Mouse (Mus musculus) common myeloid progenitor, adult 5-6 weeks (primary cell): Measurements from ENCODE around the gene Tut7. TPM values are rescaled to one million over a fixed set of nuclear protein-coding genes. Genes with fewer than 3 reads are reported as not detected.
A peak's percentile ranks its signal among the peaks of the same experiment; 100 is the strongest.
"Not testable (repeated sequence)": the region's sequence is repeated elsewhere in the genome, so short reads cannot be mapped to it uniquely, and the experiment has no call there.

Experiments
- ATAC-seq: replicated peaks from 2 replicates; pipeline ENCODE4 v1.8.0; 2016; ENCODE audit warnings: low read depth, mild to moderate bottlenecking, moderate TSS enrichment, inconsistent platforms; ENCODE audit not compliant: poor library complexity, severe bottlenecking
- total RNA-seq: library from RNA; stranded (forward); fragments of 200-1000, 187-1606 nt; gene quantifications from 2 replicates; pipeline ENCODE4 v1.2.3, GENCODE M21; 2017

The Tut7 gene
- 216 and 219 TPM in 2 replicates for total RNA-seq

DNA sequence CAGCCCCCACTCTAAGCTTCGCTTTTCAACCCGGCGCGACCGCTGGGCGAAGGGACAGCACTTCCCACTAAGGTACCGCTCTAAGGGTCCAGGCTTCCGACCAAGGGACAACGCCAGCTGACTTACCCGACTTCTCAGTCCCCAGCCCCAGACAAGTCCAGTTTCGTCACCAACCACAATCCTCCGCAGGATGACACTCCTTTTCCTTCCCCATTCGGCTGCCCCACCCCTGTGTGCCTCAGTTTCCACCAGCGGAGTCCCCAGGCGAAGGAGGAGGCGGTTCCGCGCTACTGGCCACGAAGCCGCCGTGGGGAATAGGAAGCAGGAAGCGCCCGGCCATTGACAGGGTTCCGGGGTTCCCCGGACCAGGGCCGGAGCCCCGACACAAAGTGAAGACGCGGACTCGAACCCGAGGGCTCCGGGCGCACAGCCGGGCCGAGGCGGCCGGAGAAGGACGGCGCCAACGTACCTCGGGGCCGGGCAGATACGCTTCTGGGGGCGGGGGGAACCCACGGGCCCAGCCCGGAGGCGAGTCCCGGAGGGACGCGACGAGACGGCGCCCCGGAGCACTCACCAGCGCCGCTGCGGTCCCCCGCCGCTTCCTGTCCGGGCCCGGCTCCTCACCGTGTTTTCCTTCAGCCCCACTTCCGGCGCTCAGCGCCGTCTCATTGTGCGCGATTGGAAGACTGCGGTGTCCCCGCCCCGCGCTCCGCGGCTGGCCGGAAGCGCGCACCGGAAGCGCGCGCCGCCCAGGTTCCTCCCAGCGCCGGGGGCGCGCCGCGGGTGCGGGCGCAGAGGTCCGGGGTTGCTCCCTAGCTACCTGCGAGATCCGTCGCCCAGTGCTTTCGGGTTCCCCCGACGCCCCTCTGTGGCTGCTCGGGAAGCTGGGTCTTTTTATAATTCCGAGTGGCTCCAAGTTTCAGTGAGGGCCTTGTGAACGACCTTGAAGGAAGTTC lies at the start of gene Tut7:
Tut7 (minus strand) TSS at position 641 of the 956 bp plus-strand sequence.
- ATAC-seq: peak; percentile 73

DNA sequence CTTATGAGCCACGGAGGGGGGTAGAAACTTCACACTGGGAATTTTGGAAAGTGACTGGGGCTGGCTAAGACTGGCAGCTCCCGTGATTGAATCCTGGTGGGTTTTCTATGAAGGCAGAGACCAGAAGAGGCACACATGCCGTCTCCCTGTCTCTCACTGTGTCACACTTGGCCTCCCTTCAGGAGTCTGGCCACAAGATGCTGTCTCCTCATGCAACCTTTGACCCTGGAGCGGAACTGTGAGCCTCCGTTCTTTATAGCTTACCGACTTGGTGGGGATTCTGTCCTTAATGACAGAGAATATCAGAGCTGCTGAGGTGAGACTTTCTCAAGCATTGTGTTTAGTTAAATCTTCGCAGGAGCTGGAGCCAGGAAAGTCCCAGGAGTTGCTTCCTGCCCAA lies 49.5 kb upstream of the Tut7 start:
- ATAC-seq: no peak

DNA sequence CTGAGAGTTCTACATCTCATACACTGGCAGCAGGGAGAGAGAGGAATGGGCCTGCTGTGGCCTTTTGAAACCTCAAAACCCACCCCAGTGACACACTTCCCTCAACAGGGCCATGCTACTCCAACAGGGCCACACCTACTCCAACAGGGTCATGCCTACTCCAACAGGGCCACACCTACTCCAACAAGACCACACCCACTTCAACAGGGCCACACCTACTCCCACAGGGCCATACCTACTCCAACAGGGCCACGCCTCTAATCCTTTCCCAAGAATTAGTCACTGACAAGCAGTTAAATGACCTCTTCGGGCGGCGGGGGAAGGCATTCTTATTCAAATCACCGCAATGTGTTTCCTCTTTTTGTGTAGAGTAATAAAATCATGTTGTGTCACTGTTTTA lies 47.1 kb upstream of the Tut7 start:
- ATAC-seq: no peak

DNA sequence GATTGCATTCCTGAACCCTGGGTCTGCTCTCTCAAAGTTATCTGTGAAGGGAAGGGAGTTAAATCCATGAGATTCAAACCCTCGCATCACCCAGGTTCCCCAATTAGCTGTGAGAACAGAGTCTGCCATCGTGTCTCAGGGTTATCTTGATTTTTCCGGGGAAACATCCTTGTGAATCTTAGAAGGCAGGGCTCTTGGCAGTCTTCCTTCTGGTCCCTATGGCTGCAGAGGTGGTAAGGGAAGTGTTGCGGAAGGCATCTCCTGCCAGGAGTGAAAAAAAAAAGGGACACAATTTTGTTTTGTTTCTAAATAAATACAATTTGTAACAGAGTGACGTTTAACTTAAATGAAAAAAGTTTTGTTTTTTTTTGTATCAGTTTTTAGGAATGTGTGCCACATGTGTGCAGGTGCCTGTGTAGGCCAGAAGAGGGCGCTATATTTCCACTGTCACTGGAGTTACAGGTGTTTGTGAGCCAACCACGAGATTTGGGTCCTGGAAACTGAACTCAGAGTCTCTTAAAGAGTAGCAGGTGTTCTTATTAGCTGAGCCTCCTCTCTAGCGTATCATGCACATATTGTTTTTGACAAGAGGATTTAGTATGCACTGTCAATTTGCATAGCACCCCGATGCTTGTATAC lies 45.2 kb upstream of the Tut7 start:
- no peak for ATAC-seq

DNA sequence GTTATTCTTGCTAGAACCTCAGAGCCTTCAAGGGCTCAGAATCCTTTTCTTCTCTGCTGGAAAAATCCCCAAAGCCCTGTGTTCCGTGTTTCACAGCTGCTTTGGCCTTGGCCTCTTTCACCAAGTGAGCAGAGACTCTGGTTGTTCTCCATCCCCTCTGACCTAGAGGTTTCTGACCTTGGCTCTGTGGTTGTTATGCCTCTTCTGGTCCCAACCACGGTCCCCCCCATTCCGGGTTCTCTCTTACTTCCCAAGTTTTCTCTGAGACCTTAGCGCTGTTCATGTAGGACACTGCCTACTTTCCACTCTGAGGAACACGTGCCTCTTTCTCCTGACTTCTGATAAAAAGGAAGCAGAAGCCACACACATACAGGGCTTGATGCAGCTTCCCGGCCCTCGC lies 44.2 kb upstream of the Tut7 start:
- no peak for ATAC-seq

DNA sequence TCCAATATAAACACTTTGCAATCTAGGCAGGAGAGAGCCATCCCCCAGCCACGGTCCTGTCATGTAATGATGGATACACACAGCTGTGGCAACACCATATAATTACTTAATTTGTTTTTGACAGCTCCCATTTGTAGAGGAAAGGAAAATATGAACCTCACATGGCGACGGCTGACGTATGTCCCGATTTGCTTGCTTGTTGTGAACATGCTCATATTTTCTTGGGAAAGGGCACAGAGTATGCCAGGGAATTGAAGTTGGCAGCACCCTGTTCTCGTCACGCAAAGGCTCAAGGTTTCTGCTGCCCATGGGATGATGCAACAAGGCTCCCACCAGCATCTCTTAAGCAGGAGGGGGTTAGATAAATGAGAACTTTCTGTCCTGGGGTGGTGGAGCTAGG lies 36.6 kb upstream of the Tut7 start:
- ATAC-seq: no peak

DNA sequence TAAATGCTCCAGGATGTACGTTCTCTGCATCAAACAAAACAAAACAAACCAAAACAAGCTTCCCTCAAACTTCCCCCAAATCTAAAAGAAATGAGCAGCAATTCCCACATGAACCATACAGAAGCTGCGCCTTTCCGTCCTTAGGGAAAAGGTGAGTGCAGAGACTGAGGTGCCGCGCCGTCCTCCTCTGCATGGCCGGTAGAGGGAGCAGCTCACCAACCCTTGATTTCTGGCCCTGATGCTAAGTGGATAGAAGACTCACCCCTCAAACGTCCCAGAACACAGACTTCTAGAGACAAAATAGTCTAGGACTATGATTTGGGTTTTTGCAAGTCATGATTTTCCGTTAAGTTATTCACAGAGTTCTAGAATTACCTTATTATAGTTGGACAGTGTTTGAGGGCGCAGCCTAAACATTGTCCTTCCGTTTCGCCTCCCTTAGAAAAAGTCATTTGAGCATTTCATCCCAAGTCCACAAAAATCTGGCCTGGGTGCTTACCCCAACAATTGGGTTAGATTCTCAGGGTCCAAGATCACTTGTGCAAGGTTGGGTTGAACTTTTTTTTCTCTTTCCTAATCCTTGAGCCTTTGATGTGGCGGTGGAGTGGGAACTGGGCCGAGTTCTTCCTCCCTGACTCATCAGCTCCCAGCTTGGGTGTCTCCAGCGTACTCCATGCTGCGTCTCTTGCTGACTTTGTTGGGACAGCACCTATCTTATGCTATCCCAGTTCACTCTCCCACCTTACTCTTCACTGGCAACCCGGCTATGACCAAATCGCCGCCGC lies 33.5 kb upstream of the Tut7 start:
- ATAC-seq: peak; percentile 78

DNA sequence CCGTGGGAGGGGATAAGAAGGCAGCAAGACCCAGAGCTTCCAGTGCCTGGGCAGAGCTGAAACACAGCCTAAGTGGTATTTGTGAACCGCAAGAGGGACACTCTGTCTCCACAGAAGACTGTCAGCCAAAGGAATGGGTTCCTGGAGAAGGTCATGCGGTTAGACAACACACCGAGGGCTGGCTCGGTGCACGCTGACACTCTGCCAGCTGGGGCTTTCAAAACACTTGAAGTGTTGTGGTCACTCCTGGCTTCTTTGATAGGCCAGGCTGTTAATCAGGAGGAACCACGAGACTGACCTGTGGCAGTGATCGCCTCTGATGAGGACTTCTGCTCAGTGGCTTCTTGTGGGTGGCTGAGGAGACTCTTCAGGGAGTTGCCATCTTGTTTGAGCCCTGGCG lies 30.5 kb upstream of the Tut7 start:
- peak; percentile 89 for ATAC-seq

DNA sequence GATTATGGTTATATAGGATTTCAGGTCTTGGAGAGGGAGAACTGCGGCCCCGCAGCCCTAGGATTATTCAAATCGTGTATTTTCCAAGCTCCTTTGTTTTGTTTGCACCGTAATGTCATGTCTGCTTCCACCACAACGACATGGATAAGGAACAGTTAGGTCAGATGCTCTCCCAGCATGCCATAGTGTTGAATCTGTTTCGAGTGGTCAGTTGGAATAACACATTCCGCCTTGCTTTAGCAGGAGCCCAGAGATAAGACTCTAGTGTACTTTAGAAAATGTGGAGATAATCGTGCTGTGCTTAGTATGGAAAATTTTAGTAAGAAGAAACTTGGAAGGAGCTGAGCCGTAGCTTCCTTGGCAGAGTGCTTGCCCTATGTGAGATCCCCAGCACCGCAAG lies 27.4 kb upstream of the Tut7 start:
- no peak for ATAC-seq

DNA sequence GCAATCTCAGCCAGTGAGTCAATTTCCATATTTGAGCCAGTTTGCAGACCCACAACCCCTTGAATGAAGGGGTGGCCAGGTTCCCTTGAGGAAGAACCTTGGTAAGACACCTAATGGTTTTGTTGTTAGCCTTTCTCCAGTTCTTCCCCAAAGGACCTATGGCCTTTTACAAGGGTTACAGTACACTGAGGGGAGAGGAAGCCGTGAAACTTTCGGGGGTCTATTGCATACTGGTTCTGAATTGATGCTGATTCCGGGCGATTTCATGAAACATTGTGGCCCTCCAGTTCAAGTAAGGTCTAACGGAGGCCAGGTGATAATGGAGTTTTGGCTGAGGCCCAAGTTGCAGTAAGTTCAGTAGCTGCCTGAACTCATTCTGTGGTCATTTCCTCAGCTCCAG lies 21.7 kb upstream of the Tut7 start:
- ATAC-seq: no peak

DNA sequence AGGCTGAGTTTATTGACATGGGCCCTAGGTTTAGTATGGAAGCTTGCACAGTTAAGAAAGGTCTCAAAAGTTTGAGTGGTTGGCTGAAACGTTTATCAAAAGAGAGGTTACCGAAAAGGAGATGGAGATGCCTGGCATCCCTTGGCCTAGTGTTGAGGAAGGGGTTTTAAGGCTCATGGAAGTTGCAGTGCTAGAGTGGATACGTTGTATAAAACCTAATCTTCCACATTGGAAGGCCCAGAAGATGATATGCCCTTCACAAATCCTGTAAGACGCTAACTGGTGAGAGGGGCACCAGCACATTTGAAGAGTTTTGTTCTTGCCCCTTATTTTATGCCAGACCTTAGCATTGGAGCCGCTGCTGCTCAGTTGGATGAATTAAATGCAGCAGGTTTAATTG lies 21.0 kb upstream of the Tut7 start:
- no peak for ATAC-seq

DNA sequence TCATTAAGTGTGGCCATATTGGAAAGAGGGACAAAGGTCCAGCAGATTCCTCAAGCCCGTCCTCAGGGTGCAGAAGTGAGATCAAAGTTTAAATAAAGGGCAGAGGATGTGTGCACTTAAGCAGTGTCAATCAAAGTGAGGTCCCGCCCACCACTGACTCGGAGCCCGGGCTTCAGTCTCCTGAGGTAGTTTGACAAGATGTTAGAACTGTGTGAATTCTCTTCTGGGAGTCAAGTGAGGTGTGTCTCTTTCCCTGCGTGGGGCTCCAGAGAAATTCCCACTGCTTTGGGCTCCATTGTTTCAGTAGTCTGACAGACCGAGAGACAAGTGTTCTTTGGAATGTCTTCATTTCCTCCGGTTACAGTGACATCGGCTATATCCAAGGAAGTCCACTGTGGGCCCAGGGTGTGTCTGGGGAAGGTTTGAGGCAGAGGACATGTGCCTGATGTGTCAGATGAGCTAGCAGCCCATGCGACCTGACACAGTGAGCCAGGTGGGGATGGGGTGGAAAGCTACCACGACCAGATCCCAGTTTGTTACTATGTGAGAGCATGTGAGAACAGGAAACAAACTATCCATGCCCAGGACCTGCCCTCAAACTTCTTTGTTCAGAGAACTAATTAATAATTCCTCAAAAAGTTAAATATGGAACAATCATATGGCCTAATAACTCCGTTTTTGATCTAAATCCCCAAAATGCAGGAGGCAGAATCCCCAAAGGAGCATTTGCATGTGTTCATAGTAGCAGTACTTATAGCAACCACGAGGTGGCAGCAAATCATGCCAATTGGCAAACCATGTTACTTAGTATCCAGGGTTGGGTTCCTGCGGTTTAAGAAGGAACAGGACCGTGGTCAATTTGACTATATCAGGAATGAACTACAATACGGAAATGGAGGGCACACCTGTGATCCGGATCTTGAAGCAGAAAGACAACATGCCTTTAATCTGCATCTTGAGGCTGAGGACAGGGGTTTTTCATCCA lies 19.6 kb upstream of the Tut7 start:
- peak; percentile 67 for ATAC-seq

DNA sequence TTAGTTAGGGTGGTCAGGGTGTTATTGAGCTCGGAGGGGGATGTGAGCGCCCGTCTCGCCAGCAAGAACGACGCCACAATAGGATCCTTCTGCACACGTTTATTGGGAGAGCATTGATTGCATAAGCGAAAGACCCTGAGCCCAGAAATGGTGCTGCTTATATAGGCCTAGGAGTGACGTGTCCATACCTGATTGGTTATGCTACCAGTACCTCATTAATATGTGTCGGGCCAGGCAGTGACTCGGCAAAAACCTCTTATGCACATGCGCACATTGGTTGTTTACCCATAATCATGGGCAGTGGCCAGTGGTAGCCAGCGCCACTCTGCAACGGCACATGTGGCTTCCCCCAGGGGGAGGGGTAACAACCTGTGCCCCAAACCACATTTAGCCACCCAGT lies 18.8 kb upstream of the Tut7 start:
- ATAC-seq: not testable (repeated sequence)

DNA sequence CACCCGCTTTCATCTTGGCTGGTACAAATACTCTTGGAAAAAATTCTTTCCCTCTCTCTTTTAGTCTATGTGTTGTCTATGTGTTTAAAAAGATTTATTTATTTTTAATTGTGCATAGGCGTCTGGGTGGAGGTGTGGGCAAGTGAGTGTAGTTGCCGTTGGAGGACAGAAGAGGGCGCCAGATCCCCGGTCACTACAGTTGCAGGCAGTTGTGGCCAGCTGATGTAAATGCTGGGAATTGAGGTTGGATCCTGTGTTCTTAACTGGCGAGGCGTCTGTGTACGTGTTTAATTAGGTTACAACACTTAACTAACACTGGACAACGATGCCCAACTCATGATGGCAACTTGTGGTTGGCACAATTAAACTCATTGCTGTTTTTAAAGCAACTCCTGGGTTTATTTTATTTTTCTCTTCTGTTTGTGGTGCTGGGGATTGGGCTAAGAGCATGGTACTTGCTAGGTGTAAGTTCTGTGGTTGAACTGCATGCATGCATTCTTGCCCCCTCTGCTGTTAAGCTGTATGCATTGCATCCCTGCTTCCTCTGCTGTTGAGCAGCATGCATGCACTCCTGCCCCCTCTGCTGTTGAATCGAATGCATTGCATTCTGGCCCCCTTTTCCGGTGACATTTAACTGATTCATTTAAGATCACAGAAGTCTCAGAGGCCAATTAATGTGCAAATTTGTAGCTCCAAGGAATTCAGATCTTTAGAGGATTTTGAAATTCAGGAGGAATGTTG lies 17.7 kb upstream of the Tut7 start:
- peak; percentile 91 for ATAC-seq

DNA sequence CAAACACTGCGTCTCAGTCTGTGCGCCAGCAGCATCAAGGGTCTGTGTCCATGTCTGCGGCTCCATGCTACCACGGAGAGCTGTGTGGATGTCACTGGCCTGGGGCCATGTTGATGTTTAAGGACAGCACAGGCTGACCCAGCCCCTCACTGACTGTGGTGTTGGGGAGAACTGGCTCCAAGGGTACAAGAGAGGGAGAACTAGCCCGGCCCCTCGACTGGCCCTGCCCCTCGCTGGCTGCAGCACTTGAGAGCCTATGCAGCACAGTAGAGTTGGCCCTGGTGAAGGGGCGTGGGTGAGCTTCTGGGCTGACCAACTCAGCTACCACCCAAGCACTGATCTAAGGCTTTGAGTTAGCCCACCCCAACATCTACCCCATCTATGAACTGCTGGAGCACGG lies 16.4 kb upstream of the Tut7 start:
- ATAC-seq: no peak

DNA sequence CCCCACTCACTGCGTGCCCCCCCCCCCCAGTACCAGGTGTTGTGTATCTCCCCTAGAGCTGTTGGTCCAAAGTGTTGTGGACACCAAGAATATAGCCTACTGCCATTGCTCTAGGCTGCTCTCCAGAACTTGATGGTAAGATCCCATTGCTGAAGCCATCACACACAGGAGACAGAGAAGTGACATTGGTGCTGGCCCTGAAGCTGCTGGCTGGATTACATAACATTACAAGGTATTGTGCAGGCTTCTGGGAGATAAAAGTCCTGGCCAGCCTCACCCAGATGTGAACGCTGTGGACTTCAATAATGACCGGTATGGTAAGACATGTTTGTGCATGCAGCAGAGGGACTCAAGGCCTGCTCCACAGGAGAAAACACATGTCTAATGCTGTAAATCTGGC lies 15.5 kb upstream of the Tut7 start:
- ATAC-seq: no peak

DNA sequence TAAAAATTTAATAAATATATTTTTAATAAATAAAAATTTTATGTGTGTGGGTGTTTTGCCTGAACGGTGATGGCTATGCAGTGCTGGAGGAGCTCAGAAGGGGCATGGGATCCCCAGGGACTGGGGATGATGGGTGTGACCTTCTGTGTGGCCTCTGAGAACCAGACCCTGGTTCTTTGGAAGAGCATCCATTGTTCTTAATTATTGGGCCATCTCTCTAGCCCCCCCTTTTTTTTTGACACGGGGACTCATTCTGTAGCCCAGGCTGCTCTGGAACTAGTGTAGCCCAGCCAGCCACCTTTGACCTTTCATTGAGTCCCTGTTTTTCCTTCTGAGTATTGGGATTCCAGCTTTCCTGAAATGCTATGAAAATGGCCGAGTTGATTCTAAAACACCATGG lies 13.9 kb upstream of the Tut7 start:
- ATAC-seq: no peak

DNA sequence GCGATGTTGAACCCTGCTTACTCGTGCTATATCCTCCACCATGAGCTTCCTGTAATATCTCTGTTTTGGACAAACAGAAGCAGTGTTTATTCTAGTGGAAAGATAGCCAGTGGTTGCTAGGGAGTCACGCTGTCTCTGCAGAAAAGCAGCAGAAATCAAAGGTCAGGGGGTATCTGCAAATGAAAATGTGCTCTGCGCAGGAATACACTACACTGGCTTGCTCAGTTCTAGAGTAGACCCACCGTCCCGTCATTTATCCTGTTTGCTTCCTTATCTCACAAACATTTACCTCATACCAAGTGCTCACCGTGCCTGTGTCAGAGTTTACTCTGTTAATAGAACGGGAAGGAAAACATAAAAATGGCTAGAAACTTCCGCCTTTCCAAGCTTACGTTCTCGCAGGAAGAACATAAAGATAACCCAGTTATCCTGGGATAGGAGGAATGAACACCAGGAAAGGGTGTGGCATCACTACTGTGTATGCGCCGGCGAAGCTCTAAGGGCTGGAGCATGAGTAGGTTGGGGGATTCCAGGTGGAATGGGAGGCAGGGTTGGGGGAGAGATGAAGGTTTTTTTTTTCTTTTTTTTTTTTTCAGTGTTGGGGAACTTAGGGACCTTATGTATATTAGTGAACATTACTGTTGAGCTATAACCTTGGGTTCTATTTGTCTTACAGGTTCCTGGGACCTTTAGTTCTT lies 13.3 kb upstream of the Tut7 start:
- ATAC-seq: 0 out of 2 replicates have a peak, but pooled peaks have one; percentile 17
